ENCODE assay signal across 20 mouse cellular contexts in genomic region chr5:23953047-23953446, GRCm38 (mm10).
A peak's percentile ranks its signal among the peaks of the same experiment; 100 is the strongest.
DNase-seq lines count a peak whose midpoint lies in the region; TF ChIP-seq lines count a peak whose summit lies in the region.
"Had no signal": no experiment of that assay in that cellular context is flagged by ENCODE, and none has a peak within 500 bp of the region (broad histone marks: within the 10 kb centered on the region; RNA-seq: fewer than 3 reads in every experiment).

No protein-coding gene starts in this region.

- H3K4me3 ChIP-seq in E14TG2a.4 (replicated peaks; ENCODE audit: low read length), result no peak overlapping the region
- H3K4me3 ChIP-seq: erythroblast, embryonic 14.5 days; forebrain, embryonic 10.5 days; gastrocnemius, adult 2 months; heart, embryonic 13.5 days; hindbrain, embryonic 12.5 days had no signal

- DNase-seq in ES-CJ7 (ENCODE audit: low read depth, low spot score), result peak; percentile 18
- DNase-seq in ZHBTc4 (ENCODE audit: low read depth, low spot score), result peak; percentile 29
- DNase-seq in thymus, adult 18-20 months, result no peak
- DNase-seq in gastrocnemius, postnatal 36 days, result no peak
- no peak for DNase-seq in cerebellum, postnatal 14 days
- DNase-seq: adrenal gland, adult 2 months; adrenal gland, postnatal 36 days; cerebellum, adult 11 months; cerebellum, adult 8-10 months; cerebellum, postnatal 36 days; gastrocnemius, adult 2 months; gastrocnemius, postnatal 25 days; heart, adult 11 months; heart, postnatal 36 days; kidney, adult 11 months had no signal

- TF ChIP-seq CTCF in E14TG2a.4 (conservative IDR thresholded peaks at IDR 0.05; ENCODE audit: low read length), result peak; percentile 35

- H3K27me3 ChIP-seq in E14TG2a.4 (ENCODE audit: insufficient read depth, low read length), result 0 out of 2 replicates have a peak, but pooled peaks cover 3% of the 10 kb centered on the region
- H3K27me3 ChIP-seq: heart, embryonic 13.5 days; hindbrain, embryonic 12.5 days had no signal

- no peaks in the 10 kb centered on the region for H3K4me1 ChIP-seq in E14TG2a.4 (replicated peaks; ENCODE audit: low read depth, low read length)
- H3K4me1 ChIP-seq: forebrain, embryonic 10.5 days; heart, embryonic 13.5 days; hindbrain, embryonic 12.5 days had no signal

- H3K36me3 ChIP-seq in E14TG2a.4 (ENCODE audit: insufficient read depth, low read length), result no peaks in the 10 kb centered on the region
- H3K36me3 ChIP-seq: forebrain, embryonic 10.5 days; heart, embryonic 13.5 days; hindbrain, embryonic 12.5 days had no signal

- intact Hi-C loops in gastrocnemius, postnatal 36 days (cut with DNase I), result no loop called here

- no peaks in the 10 kb centered on the region for H3K9me3 ChIP-seq in E14TG2a.4 (ENCODE audit: low read length)
- H3K9me3 ChIP-seq: forebrain, embryonic 10.5 days; hindbrain, embryonic 12.5 days had no signal

Comparison
In these comparisons a context has a peak if more than half of its experiments do, and no peak if none do; other contexts are left out.
1. DNase-seq: peak in ES-CJ7 (single experiment) and ZHBTc4 (single experiment); none in thymus, adult 18-20 months (0 of 2), gastrocnemius, postnatal 36 days (0 of 2) and cerebellum, postnatal 14 days (0 of 2).